Mouse (Mus musculus) E14TG2a.4 (cell line): ENCODE measurements at regions not wholly inside any gene's neighbourhood (a gene's known extent, or its start where the extent isn't known, plus 50 kb on each side); places are given as distances from the start of the nearest gene placed in this dataset.

Experiments
- CTCF ChIP-seq: conservative IDR thresholded peaks from 2 replicates; pipeline ENCODE4 v1.5.1; 2014; ENCODE audit warnings: low read length
- NANOG ChIP-seq: IDR thresholded peaks from 2 replicates; pipeline ENCODE4 v1.6.1; 2014; ENCODE audit warnings: borderline replicate concordance, low read length, mixed read lengths
- POU5F1 ChIP-seq: IDR thresholded peaks from 2 replicates; pipeline ENCODE4 v1.6.1; 2014; ENCODE audit warnings: low read length, borderline replicate concordance

- TF ChIP-seq CTCF (no peak), POU5F1 (no peak), NANOG (no peak)
Observed at GRCm38 (mm10) chr14:14591939-14592338, 110.1 kb upstream of the Slc4a7 start.
